Mouse (Mus musculus): ENCODE results near the gene Bace2. TPM values are rescaled to one million over a fixed set of nuclear protein-coding genes. Genes with fewer than 3 reads are reported as not detected.

Gene Bace2
- polyA plus RNA-seq, 1 experiment from 2014 or later, result 2.0 TPM

- 82% methylated on average over 2 of the region's 2 CpGs for WGBS
Measured at GRCm38 (mm10) chr16:97328602-97329001, 27.9 kb upstream of the Bace2 start.

GRCm38 (mm10) chr16:97353013-97353412, 3.5 kb upstream of the Bace2 start:
- Histone ChIP-seq H3K9me3 (ENCODE audit: control insufficient read depth, low read length) (no peaks in the 10 kb centered on the region), H3K27me3 (ENCODE audit: control insufficient read depth, insufficient read depth, low read length) (peaks cover 15% of the 10 kb centered on the region), H3K36me3 (ENCODE audit: control insufficient read depth, insufficient read depth, low read length) (no peaks in the 10 kb centered on the region), H3K4me3 (ENCODE audit: low read depth, low read length) (no peak overlapping the region), H3K27ac (ENCODE audit: low read depth, low read length) (no peak overlapping the region), H3K4me2 (ENCODE audit: low read depth, low read length, severe bottlenecking) (no peak overlapping the region), H3K4me1 (replicated peaks; ENCODE audit: control insufficient read depth, insufficient read depth, low read length) (peaks cover 4% of the 10 kb centered on the region; the same call in 1 of the 2 replicates), H3K9ac (ENCODE audit: low read length) (no peak overlapping the region)
- DNase-seq (ENCODE audit: low spot score) (no peak), ATAC-seq (replicated peaks; ENCODE audit: low FRiP score) (no peak)
- 88% methylated on average over 2 of the region's 2 CpGs for WGBS

More at GRCm38 (mm10) chr16:97328602-97329001, 27.9 kb upstream of the Bace2 start:
- no peaks in the 10 kb centered on the region for H3K27me3 ChIP-seq (ENCODE audit: control insufficient read depth, insufficient read depth, low read length)
- H3K4me1 ChIP-seq (replicated peaks; ENCODE audit: control insufficient read depth, insufficient read depth, low read length), result no peaks in the 10 kb centered on the region
- ATAC-seq (replicated peaks; ENCODE audit: low FRiP score), result no peak
- H3K4me2 ChIP-seq (ENCODE audit: low read depth, low read length, severe bottlenecking), result no peak overlapping the region
- H3K36me3 ChIP-seq (ENCODE audit: control insufficient read depth, insufficient read depth, low read length), result no peaks in the 10 kb centered on the region
- H3K9ac ChIP-seq (ENCODE audit: low read length), result no peak overlapping the region
- no peak overlapping the region for H3K4me3 ChIP-seq (ENCODE audit: low read depth, low read length)
- H3K9me3 ChIP-seq (ENCODE audit: control insufficient read depth, low read length), result no peaks in the 10 kb centered on the region
- H3K27ac ChIP-seq (ENCODE audit: low read depth, low read length), result no peak overlapping the region
- DNase-seq (ENCODE audit: low spot score), result no peak

GRCm38 (mm10) chr16:97354632-97355031, 1.9 kb upstream of the Bace2 start:
- no peak overlapping the region for H3K9ac ChIP-seq (ENCODE audit: low read length)
- 77% methylated on average over 2 of the region's 2 CpGs for WGBS

GRCm38 (mm10) chr16:97357188-97357821, 763 bp downstream of the Bace2 start:
- Histone ChIP-seq H3K27me3 (ENCODE audit: control insufficient read depth, insufficient read depth, low read length) (peaks cover 18% of the 10 kb centered on the region), H3K4me3 (ENCODE audit: low read depth, low read length) (peak overlapping the region; percentile 40), H3K36me3 (ENCODE audit: control insufficient read depth, insufficient read depth, low read length) (no peaks in the 10 kb centered on the region), H3K9me3 (ENCODE audit: control insufficient read depth, low read length) (no peaks in the 10 kb centered on the region), H3K27ac (ENCODE audit: low read depth, low read length) (no peak overlapping the region), H3K4me2 (ENCODE audit: low read depth, low read length, severe bottlenecking) (peak overlapping the region; percentile 70), H3K9ac (ENCODE audit: low read length) (peak overlapping the region; percentile 30; the same call in 1 of the 2 replicates), H3K4me1 (replicated peaks; ENCODE audit: control insufficient read depth, insufficient read depth, low read length) (peaks cover 4% of the 10 kb centered on the region; the same call in 1 of the 2 replicates)
- peak; percentile 58 for DNase-seq (ENCODE audit: low spot score)
- under 1% methylated on average over 25 of the region's 25 CpGs for WGBS
- peak; percentile 61 for ATAC-seq (replicated peaks; ENCODE audit: low FRiP score)

More at GRCm38 (mm10) chr16:97354632-97355031, 1.9 kb upstream of the Bace2 start:
- peaks cover 18% of the 10 kb centered on the region for H3K27me3 ChIP-seq (ENCODE audit: control insufficient read depth, insufficient read depth, low read length)
- H3K4me1 ChIP-seq (replicated peaks; ENCODE audit: control insufficient read depth, insufficient read depth, low read length), result peaks cover 4% of the 10 kb centered on the region; the same call in 1 of the 2 replicates
- DNase-seq (ENCODE audit: low spot score) (no peak), ATAC-seq (replicated peaks; ENCODE audit: low FRiP score) (no peak)
- no peak overlapping the region for H3K4me2 ChIP-seq (ENCODE audit: low read depth, low read length, severe bottlenecking)
- no peak overlapping the region for H3K4me3 ChIP-seq (ENCODE audit: low read depth, low read length)
- H3K27ac ChIP-seq (ENCODE audit: low read depth, low read length), result no peak overlapping the region
- H3K36me3 ChIP-seq (ENCODE audit: control insufficient read depth, insufficient read depth, low read length), result no peaks in the 10 kb centered on the region
- no peaks in the 10 kb centered on the region for H3K9me3 ChIP-seq (ENCODE audit: control insufficient read depth, low read length)

GRCm38 (mm10) chr16:97362231-97362888, 5.8 kb downstream of the Bace2 start:
- Histone ChIP-seq H3K27me3 (ENCODE audit: control insufficient read depth, insufficient read depth, low read length) (peaks cover 6% of the 10 kb centered on the region), H3K36me3 (ENCODE audit: control insufficient read depth, insufficient read depth, low read length) (no peaks in the 10 kb centered on the region), H3K9me3 (ENCODE audit: control insufficient read depth, low read length) (no peaks in the 10 kb centered on the region), H3K4me1 (replicated peaks; ENCODE audit: control insufficient read depth, insufficient read depth, low read length) (peaks cover 4% of the 10 kb centered on the region; the same call in 1 of the 2 replicates), H3K4me2 (ENCODE audit: low read depth, low read length, severe bottlenecking) (no peak overlapping the region), H3K27ac (ENCODE audit: low read depth, low read length) (no peak overlapping the region), H3K9ac (ENCODE audit: low read length) (no peak overlapping the region), H3K4me3 (ENCODE audit: low read depth, low read length) (no peak overlapping the region)
- WGBS, result 86% methylated on average over 8 of the region's 8 CpGs
- ATAC-seq (replicated peaks; ENCODE audit: low FRiP score) (no peak), DNase-seq (ENCODE audit: low spot score) (no peak)

GRCm38 (mm10) chr16:97366141-97366540, 9.6 kb downstream of the Bace2 start:
- WGBS, result 55% methylated on average over 2 of the region's 2 CpGs
- ATAC-seq (replicated peaks; ENCODE audit: low FRiP score), result no peak
- no peaks in the 10 kb centered on the region for H3K9me3 ChIP-seq (ENCODE audit: control insufficient read depth, low read length)
- no peaks in the 10 kb centered on the region for H3K36me3 ChIP-seq (ENCODE audit: control insufficient read depth, insufficient read depth, low read length)
- H3K27ac ChIP-seq (ENCODE audit: low read depth, low read length), result no peak overlapping the region
- no peaks in the 10 kb centered on the region; the same call in 1 of the 2 replicates for H3K27me3 ChIP-seq (ENCODE audit: control insufficient read depth, insufficient read depth, low read length)
- no peak overlapping the region for H3K4me2 ChIP-seq (ENCODE audit: low read depth, low read length, severe bottlenecking)
- no peak for DNase-seq (ENCODE audit: low spot score)
- no peak overlapping the region for H3K9ac ChIP-seq (ENCODE audit: low read length)
- no peak overlapping the region for H3K4me3 ChIP-seq (ENCODE audit: low read depth, low read length)
- H3K4me1 ChIP-seq (replicated peaks; ENCODE audit: control insufficient read depth, insufficient read depth, low read length), result no peaks in the 10 kb centered on the region

GRCm38 (mm10) chr16:97370258-97370657, 13.7 kb downstream of the Bace2 start:
- ATAC-seq (replicated peaks; ENCODE audit: low FRiP score) (no peak), DNase-seq (ENCODE audit: low spot score) (no peak)
- no peak overlapping the region for H3K27ac ChIP-seq (ENCODE audit: low read depth, low read length)
- H3K4me2 ChIP-seq (ENCODE audit: low read depth, low read length, severe bottlenecking), result no peak overlapping the region
- H3K4me3 ChIP-seq (ENCODE audit: low read depth, low read length), result no peak overlapping the region
- no peaks in the 10 kb centered on the region for H3K9me3 ChIP-seq (ENCODE audit: control insufficient read depth, low read length)
- H3K4me1 ChIP-seq (replicated peaks; ENCODE audit: control insufficient read depth, insufficient read depth, low read length), result no peaks in the 10 kb centered on the region
- H3K9ac ChIP-seq (ENCODE audit: low read length), result no peak overlapping the region
- H3K27me3 ChIP-seq (ENCODE audit: control insufficient read depth, insufficient read depth, low read length), result no peaks in the 10 kb centered on the region
- H3K36me3 ChIP-seq (ENCODE audit: control insufficient read depth, insufficient read depth, low read length), result no peaks in the 10 kb centered on the region
- 89% methylated on average over 4 of the region's 4 CpGs for WGBS

GRCm38 (mm10) chr16:97387955-97388354, 31.4 kb downstream of the Bace2 start:
- 54% methylated on average over 2 of the region's 2 CpGs for WGBS
- ATAC-seq (replicated peaks; ENCODE audit: low FRiP score), result no peak

More at GRCm38 (mm10) chr16:97387955-97388354, 31.4 kb downstream of the Bace2 start:
- no peaks in the 10 kb centered on the region for H3K27me3 ChIP-seq (ENCODE audit: control insufficient read depth, insufficient read depth, low read length)
- no peaks in the 10 kb centered on the region for H3K36me3 ChIP-seq (ENCODE audit: control insufficient read depth, insufficient read depth, low read length)
- no peaks in the 10 kb centered on the region for H3K9me3 ChIP-seq (ENCODE audit: control insufficient read depth, low read length)
- no peaks in the 10 kb centered on the region for H3K4me1 ChIP-seq (replicated peaks; ENCODE audit: control insufficient read depth, insufficient read depth, low read length)
- DNase-seq (ENCODE audit: low spot score), result no peak
- H3K9ac ChIP-seq (ENCODE audit: low read length), result no peak overlapping the region
- no peak overlapping the region for H3K27ac ChIP-seq (ENCODE audit: low read depth, low read length)
- H3K4me2 ChIP-seq (ENCODE audit: low read depth, low read length, severe bottlenecking), result no peak overlapping the region
- H3K4me3 ChIP-seq (ENCODE audit: low read depth, low read length), result no peak overlapping the region
